Mouse (Mus musculus) gastrocnemius, adult 18-20 months (tissue): Measurements from ENCODE around the gene Endov. TPM values are rescaled to one million over a fixed set of nuclear protein-coding genes. Genes with fewer than 3 reads are reported as not detected.

Source experiments
- total RNA-seq, 2 experiments: library from RNA; stranded (reverse); gene quantifications; 2 replicates each; pipeline ENCODE4 v1.2.3; 2021

The Endov gene
- total RNA-seq, 2 experiments from 2014 or later = 4.4 to 5.7 TPM

Other genes with a start within 250 kb of the Endov start
- gene Gaa, start 223.5 kb upstream of the Endov start, total RNA-seq = 100 to 1,000 TPM; 174 to 191 TPM
- gene Eif4a3, start 191.3 kb upstream of the Endov start, total RNA-seq = 10 to 100 TPM; 32.2 to 43.5 TPM
- gene Card14, start 183.6 kb upstream of the Endov start, total RNA-seq = under 1 TPM; 0.21 to 0.34 TPM
- 1 to 10 TPM; 3.3 to 3.4 TPM for gene Sgsh, start 135.8 kb upstream of the Endov start, total RNA-seq
- 1 to 10 TPM; 2.4 to 2.8 TPM for gene Slc26a11, start 135.8 kb upstream of the Endov start, total RNA-seq
- 1 to 10 TPM; 5.7 to 6.6 TPM for gene Rnf213, start 98.2 kb upstream of the Endov start, total RNA-seq
- gene Nptx1, start 56.4 kb downstream of the Endov start, total RNA-seq = under 1 TPM; 0.05 TPM
- gene Rptor, start 111.6 kb downstream of the Endov start, total RNA-seq = 10 to 100 TPM; 23.3 to 28.1 TPM